Mouse (Mus musculus) liver, adult 2 months (tissue): ENCODE data around the gene Tmem219. TPM values are rescaled to one million over a fixed set of nuclear protein-coding genes. Genes with fewer than 3 reads are reported as not detected.

ENCODE experiments used
- DNase-seq: peaks from one replicate; pipeline ENCODE4 v3.0.0-alpha.2; 2011; ENCODE audit warnings: low read depth, low spot score; ENCODE audit errors: extremely low read depth
- H3K27ac ChIP-seq: fragments of 200-500 bp; replicated peaks from 2 replicates; pipeline ENCODE4 v1.5.1; 2012; ENCODE audit warnings: low read depth, mild to moderate bottlenecking, control low read depth, inconsistent platforms, low read length; ENCODE audit not compliant: insufficient read depth
- H3K27me3 ChIP-seq: fragments of 200-500 bp; 2 replicates; pipeline ENCODE4 v1.6.1; 2012; ENCODE audit warnings: mild to moderate bottlenecking, moderate library complexity, low read length, inconsistent platforms; ENCODE audit not compliant: control insufficient read depth, insufficient read depth
- H3K36me3 ChIP-seq: fragments of 200-500 bp; 2 replicates; pipeline ENCODE4 v1.6.1; 2012; ENCODE audit warnings: low read length, inconsistent platforms; ENCODE audit not compliant: control insufficient read depth, insufficient read depth
- H3K4me1 ChIP-seq: fragments of 200-500 bp; 2 replicates; pipeline ENCODE4 v1.6.1; 2011; ENCODE audit warnings: low read length; ENCODE audit not compliant: control insufficient read depth, insufficient read depth
- H3K4me3 ChIP-seq: fragments of 200-500 bp; 2 replicates; pipeline ENCODE4 v1.5.1; 2011; ENCODE audit warnings: low read depth, mild to moderate bottlenecking, control low read depth, low read length, moderate library complexity; ENCODE audit not compliant: insufficient read depth
- H3K79me2 ChIP-seq: fragments of 200-500 bp; 2 replicates; pipeline ENCODE4 v1.6.1; 2012; ENCODE audit warnings: inconsistent platforms, mild to moderate bottlenecking, low read length, moderate library complexity; ENCODE audit not compliant: control insufficient read depth, insufficient read depth
- H3K9ac ChIP-seq: fragments of 200-500 bp; 2 replicates; pipeline ENCODE4 v1.6.1; 2012; ENCODE audit warnings: low read depth, mild to moderate bottlenecking, control low read depth, inconsistent platforms, low read length
- CTCF ChIP-seq: fragments of 200-500 bp; IDR thresholded peaks from 2 replicates; pipeline ENCODE4 v1.5.1; 2011; ENCODE audit warnings: low read depth, low read length, control low read depth
- POLR2A ChIP-seq: fragments of 200-500 bp; IDR thresholded peaks from 2 replicates; pipeline ENCODE4 v1.6.1; 2011; ENCODE audit warnings: low read length, control low read depth; ENCODE audit not compliant: insufficient read depth; ENCODE audit errors: extremely low read depth
- WGBS: fragments of 180-500 bp; shearing (Covaris S2); methylation state at CpG from one replicate; pipeline ENCODE4 v1.1.7; 2018; 5-methylcytosine and 5-hydroxymethylcytosine counted together
- polyA plus RNA-seq: library from polyadenylated mRNA; depleted of rRNA; stranded (reverse); fragments of >200 nt; gene quantifications from 2 replicates; pipeline ENCODE4 v1.2.3, GENCODE M21; 2012
- total RNA-seq: library from RNA; depleted of rRNA; stranded (reverse); fragments of >200 nt; gene quantifications from 2 replicates; pipeline ENCODE4 v1.2.3, GENCODE M21; 2014

Tmem219 gene
- total and polyA plus RNA-seq, 2 experiments: 78.4 to 120 TPM

DNA sequence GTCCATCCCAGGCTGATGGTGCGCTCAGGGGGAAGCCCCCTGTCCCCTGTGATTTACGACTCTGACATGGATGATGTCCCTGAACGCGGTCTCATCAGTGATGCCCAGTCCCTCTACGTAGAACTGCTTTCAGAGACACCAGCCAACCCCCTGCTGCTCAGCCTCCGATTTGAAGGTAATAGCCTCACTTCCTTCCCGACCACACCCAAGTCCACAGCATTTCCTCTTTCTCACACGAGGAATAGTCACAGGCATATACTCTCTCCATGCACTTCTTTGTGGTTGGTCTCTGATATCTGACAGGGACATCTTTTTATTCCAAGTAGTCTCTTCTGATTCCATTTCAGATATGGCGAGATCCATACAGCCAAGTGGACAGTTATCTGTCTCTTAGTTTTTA is 37.1 kb upstream of the Tmem219 start:
- Histone ChIP-seq H3K4me1 (no peaks in the 10 kb centered on the region), H3K27me3 (no peaks in the 10 kb centered on the region), H3K9ac (no peak overlapping the region), H3K79me2 (no peaks in the 10 kb centered on the region), H3K4me3 (no peak overlapping the region), H3K36me3 (no peaks in the 10 kb centered on the region), H3K27ac (no peak overlapping the region)
- WGBS: 75% methylated on average over 9 of the region's 9 CpGs
- DNase-seq: no peak
- no peak for TF ChIP-seq CTCF
- TF ChIP-seq POLR2A: no peak

DNA sequence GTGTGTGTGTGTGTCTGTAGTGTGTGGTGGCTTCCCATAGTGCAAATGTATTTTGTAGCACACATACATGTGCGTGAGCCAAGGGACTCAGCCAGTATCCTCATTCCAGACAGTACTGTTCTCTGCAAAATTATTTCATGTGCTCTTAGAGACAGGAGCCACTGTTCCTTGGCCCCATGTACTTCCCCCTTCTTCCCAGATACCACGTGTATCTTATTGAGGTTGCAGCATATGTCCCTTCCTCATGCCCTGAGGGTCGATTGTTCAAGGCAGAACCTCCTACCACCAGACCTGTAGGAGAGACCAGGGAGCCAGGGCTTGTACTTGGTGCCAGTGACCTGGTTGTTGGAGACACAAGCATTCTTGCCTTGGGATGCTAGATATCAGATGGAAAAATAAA is 32.4 kb upstream of the Tmem219 start:
- Histone ChIP-seq H3K27ac (no peak overlapping the region), H3K27me3 (peaks cover 6% of the 10 kb centered on the region; the same call in 1 of the 2 replicates), H3K4me1 (no peaks in the 10 kb centered on the region), H3K79me2 (no peaks in the 10 kb centered on the region), H3K9ac (no peak overlapping the region), H3K36me3 (no peaks in the 10 kb centered on the region), H3K4me3 (no peak overlapping the region)
- TF ChIP-seq POLR2A (no peak), CTCF (no peak)
- 53% methylated on average over 3 of the region's 3 CpGs for WGBS
- DNase-seq: no peak

DNA sequence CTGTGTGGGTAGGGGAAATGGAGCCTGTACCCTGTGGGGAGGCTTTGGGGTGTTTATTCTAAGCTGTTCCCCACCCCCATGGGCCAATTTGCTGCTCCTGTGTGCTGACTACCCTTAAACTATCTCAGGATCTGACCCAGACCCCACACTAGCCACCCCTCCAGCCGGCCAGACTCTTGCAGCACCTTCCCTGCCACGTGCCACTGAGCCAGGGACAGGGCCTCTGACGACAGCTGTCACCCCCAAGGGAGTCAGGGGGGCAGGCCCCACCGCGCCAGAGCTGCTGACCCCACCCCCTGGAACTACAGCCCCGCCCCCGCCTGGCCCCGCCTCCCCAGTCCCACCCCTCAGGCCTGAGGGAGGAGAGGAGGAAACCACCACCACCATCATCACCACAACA is 29.9 kb upstream of the Tmem219 start:
- Histone ChIP-seq H3K4me1 (no peaks in the 10 kb centered on the region; the same call in 1 of the 2 replicates), H3K36me3 (no peaks in the 10 kb centered on the region), H3K27ac (no peak overlapping the region), H3K4me3 (no peak overlapping the region), H3K9ac (no peak overlapping the region), H3K79me2 (no peaks in the 10 kb centered on the region), H3K27me3 (peaks cover 6% of the 10 kb centered on the region; the same call in 1 of the 2 replicates)
- no peak for TF ChIP-seq CTCF
- no peak for TF ChIP-seq POLR2A
- 2% methylated on average over 8 of the region's 8 CpGs for WGBS
- no peak for DNase-seq

DNA sequence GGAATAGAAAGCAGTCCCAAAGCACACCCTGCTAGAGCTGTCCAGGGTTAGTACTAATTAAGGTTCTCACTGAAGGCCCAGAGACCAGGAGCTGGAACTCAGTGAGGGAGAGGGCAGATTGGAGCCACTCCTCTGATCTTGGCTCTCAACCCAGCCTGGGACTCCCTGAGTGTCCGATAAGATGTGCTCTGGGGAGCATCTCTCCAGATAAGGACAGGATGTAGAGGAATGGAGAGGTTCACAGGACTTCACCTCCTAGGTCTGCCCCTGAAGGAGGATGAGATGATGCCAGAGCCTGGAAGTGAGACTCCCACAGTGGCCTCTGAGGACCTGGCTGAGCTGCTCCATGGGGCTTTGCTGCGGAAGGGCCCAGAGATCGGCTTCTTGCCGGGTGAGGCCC is 29.0 kb upstream of the Tmem219 start:
- DNase-seq: no peak
- Histone ChIP-seq H3K4me1 (no peaks in the 10 kb centered on the region; the same call in 1 of the 2 replicates), H3K36me3 (no peaks in the 10 kb centered on the region), H3K27ac (no peak overlapping the region), H3K9ac (no peak overlapping the region), H3K4me3 (no peak overlapping the region), H3K79me2 (no peaks in the 10 kb centered on the region), H3K27me3 (peaks cover 6% of the 10 kb centered on the region; the same call in 1 of the 2 replicates)
- TF ChIP-seq POLR2A (no peak), CTCF (no peak)
- WGBS: 47% methylated on average over 4 of the region's 4 CpGs

DNA sequence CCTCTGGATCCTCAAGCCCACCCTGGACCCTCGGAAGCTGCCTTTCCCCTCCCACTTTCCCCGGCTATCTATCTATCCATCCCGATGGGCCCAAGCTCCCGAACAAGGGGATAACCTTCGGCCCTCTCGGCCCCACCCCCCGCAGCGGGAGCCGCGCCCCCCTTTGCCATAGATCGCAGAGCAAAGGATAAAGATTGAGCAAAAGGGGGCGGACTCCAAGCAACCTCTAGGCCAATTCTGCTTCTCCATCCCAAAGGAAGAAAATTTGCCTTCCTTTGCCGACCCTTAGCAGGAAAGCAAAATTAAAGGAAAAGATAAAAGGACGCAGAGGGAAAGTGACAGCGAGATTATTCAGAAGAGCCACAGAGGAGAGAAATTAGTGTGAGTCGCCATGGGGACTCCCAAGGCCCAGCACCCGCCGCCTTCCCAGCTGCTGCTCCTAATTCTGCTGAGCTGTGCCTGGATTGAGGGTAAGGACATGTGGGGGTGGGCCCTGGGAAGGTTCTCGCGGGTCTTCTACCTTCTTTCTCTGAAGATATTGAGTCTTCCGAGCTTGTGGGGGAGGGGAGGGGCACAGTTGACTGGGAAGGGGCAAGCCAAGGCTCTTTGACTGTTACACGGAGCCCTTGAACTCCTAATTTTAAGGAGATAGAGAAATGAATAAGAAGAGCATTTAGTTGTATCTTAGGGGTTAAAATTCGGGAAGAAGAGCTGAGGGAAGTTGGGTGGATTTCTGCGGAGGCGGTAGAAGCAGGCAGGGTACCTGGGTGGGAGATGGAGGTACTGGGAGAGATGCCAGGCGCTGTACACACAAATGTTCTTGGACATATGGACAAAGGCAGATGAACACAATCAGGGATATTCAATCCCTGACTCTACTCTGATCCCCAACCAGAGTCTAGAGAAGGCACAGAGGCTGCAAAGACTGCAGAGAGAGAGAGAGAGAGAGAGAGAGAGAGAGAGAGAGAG is 28.2 kb upstream of the Tmem219 start:
- Histone ChIP-seq H3K27ac (no peak overlapping the region), H3K36me3 (no peaks in the 10 kb centered on the region), H3K9ac (no peak overlapping the region), H3K4me3 (no peak overlapping the region), H3K4me1 (no peaks in the 10 kb centered on the region; the same call in 1 of the 2 replicates), H3K27me3 (peaks cover 6% of the 10 kb centered on the region; the same call in 1 of the 2 replicates), H3K79me2 (no peaks in the 10 kb centered on the region)
- DNase-seq: no peak
- TF ChIP-seq CTCF (no peak), POLR2A (no peak)
- WGBS: 14% methylated on average over 26 of the region's 26 CpGs
